Mouse (Mus musculus) testis, adult 2 months (tissue): Measurements from ENCODE around the gene Slc6a3. TPM values are rescaled to one million over a fixed set of nuclear protein-coding genes. Genes with fewer than 3 reads are reported as not detected.

Experiments
- H3K27ac ChIP-seq: fragments of 200-500 bp; 2 replicates; pipeline ENCODE4 v1.5.1; 2012; ENCODE audit warnings: low read depth, low read length; ENCODE audit not compliant: control insufficient read depth, insufficient read depth
- H3K27me3 ChIP-seq: fragments of 200-500 bp; 2 replicates; pipeline ENCODE4 v1.6.1; 2012; ENCODE audit warnings: mild to moderate bottlenecking, low read length, moderate library complexity; ENCODE audit not compliant: control insufficient read depth, insufficient read depth
- H3K36me3 ChIP-seq: fragments of 200-500 bp; 2 replicates; pipeline ENCODE4 v1.6.1; 2012; ENCODE audit warnings: mild to moderate bottlenecking, low read length; ENCODE audit not compliant: control insufficient read depth, insufficient read depth
- H3K4me1 ChIP-seq: fragments of 200-500 bp; 2 replicates; pipeline ENCODE4 v1.6.1; 2012; ENCODE audit warnings: low read length; ENCODE audit not compliant: control insufficient read depth, insufficient read depth
- H3K4me3 ChIP-seq: fragments of 200-500 bp; 2 replicates; pipeline ENCODE4 v1.5.1; 2012; ENCODE audit warnings: low read depth, mild to moderate bottlenecking, low read length, moderate library complexity, mixed read lengths; ENCODE audit not compliant: control insufficient read depth
- CTCF ChIP-seq: fragments of 200-500 bp; IDR thresholded peaks from 2 replicates; pipeline ENCODE4 v1.5.1; 2012; ENCODE audit warnings: low read depth, mild to moderate bottlenecking, inconsistent platforms, low read length, moderate library complexity; ENCODE audit not compliant: control insufficient read depth, insufficient read depth, insufficient replicate concordance
- POLR2A ChIP-seq: fragments of 200-500 bp; IDR thresholded peaks from 2 replicates; pipeline ENCODE4 v1.6.1; 2012; ENCODE audit warnings: low read depth, mild to moderate bottlenecking, inconsistent platforms, low read length, moderate library complexity; ENCODE audit not compliant: control insufficient read depth
- polyA plus RNA-seq: library from polyadenylated mRNA; depleted of rRNA; stranded (reverse); fragments of >200 nt; gene quantifications from 2 replicates; pipeline ENCODE4 v1.2.3, GENCODE M21; 2012

Gene Slc6a3
- polyA plus RNA-seq, 1 experiment = 0.02 TPM

GRCm38 (mm10) chr13:73577277-73577676 is 40.7 kb downstream of the Slc6a3 start:
- no peak overlapping the region for H3K27ac ChIP-seq
- H3K36me3 ChIP-seq = no peaks in the 10 kb centered on the region

DNA sequence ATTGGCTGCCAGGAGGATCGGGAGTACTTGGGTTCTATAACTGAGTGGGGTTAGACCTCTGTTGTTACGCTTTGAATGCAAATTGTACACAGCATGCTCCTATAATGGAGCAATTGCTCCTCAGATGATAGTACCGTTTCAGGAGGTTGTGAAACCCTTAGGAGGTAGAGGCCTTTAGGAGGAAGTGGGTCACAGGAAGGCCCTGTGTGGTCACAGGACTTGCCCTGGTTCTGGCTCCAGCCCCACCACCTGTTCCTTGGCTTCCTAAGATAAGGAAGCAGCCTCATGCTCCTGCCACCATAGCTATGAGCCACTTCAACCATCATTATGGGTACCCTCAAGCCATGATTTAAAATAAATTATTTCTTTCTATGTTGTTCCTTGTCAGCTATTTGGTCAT is 54.9 kb downstream of the Slc6a3 start:
- H3K36me3 ChIP-seq = no peaks in the 10 kb centered on the region
- H3K27me3 ChIP-seq = no peaks in the 10 kb centered on the region
- H3K27ac ChIP-seq = no peak overlapping the region
- H3K4me1 ChIP-seq = no peaks in the 10 kb centered on the region
- TF ChIP-seq CTCF (no peak), POLR2A (no peak)
- no peak overlapping the region for H3K4me3 ChIP-seq

More at GRCm38 (mm10) chr13:73577277-73577676, 40.7 kb downstream of the Slc6a3 start:
- no peak overlapping the region for H3K4me3 ChIP-seq
- no peaks in the 10 kb centered on the region for H3K27me3 ChIP-seq
- no peaks in the 10 kb centered on the region for H3K4me1 ChIP-seq
- TF ChIP-seq POLR2A (no peak), CTCF (no peak)

DNA sequence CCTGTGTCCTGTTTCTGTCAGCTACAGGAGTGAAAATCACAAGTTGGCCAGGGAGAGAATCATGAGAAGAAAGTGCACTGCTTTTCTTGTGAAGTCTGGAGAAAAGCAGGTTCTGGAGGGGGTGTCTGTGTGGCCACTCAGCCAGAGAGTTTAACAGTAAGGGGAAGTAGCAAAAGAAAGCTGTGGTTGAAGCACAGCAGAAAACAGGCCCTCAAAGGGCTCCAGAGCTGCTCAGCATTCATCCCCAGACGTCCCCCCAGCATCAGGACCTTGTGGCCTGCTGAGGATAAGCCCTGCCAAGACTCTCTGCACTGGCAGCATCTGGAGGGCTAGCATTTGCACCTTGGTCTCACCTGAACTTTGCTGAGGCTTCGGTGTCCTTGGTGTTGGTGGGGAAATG is 56.0 kb downstream of the Slc6a3 start:
- Histone ChIP-seq H3K4me3 (no peak overlapping the region), H3K4me1 (no peaks in the 10 kb centered on the region), H3K36me3 (no peaks in the 10 kb centered on the region), H3K27me3 (no peaks in the 10 kb centered on the region), H3K27ac (no peak overlapping the region)
- TF ChIP-seq POLR2A (no peak), CTCF (no peak)

- H3K27me3 ChIP-seq = no peaks in the 10 kb centered on the region
These were observed 59.7 kb downstream of the Slc6a3 start for GRCm38 (mm10) chr13:73596276-73596675.

GRCm38 (mm10) chr13:73600217-73600616 is 63.7 kb downstream of the Slc6a3 start:
- no peaks in the 10 kb centered on the region for H3K36me3 ChIP-seq

More at GRCm38 (mm10) chr13:73596276-73596675, 59.7 kb downstream of the Slc6a3 start:
- H3K4me1 ChIP-seq = no peaks in the 10 kb centered on the region
- H3K36me3 ChIP-seq = no peaks in the 10 kb centered on the region
- no peak overlapping the region for H3K4me3 ChIP-seq
- no peak for TF ChIP-seq CTCF
- TF ChIP-seq POLR2A = no peak
- no peak overlapping the region for H3K27ac ChIP-seq

DNA sequence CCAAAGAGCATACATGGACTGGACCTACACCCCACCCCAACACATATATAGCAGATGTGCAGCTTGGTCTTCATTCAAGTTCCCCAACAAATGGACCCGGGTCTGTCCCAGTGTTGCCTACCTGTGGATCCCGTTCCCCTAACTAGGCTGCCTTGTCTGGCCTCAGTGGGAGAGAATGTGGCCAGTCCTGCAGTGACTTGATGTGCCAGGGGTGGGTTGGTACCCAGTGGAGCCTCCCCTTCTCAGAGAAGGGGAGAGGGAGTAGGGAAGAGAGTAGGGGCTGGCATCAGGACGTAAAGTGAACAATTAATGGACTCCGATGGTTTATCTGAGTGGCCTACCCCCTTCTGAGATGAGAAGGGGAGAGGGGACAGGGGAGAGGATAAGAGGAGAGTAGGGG is 66.5 kb downstream of the Slc6a3 start:
- Histone ChIP-seq H3K4me3 (peak overlapping the region; percentile 41), H3K4me1 (peaks cover 6% of the 10 kb centered on the region), H3K27me3 (no peaks in the 10 kb centered on the region), H3K27ac (no peak overlapping the region), H3K36me3 (no peaks in the 10 kb centered on the region; the same call in 1 of the 2 replicates)
- no peak for TF ChIP-seq CTCF
- no peak for TF ChIP-seq POLR2A

More at GRCm38 (mm10) chr13:73600217-73600616, 63.7 kb downstream of the Slc6a3 start:
- Histone ChIP-seq H3K4me1 (peaks cover 6% of the 10 kb centered on the region), H3K27ac (no peak overlapping the region), H3K4me3 (no peak overlapping the region), H3K27me3 (no peaks in the 10 kb centered on the region)
- TF ChIP-seq POLR2A = no peak
- no peak for TF ChIP-seq CTCF

- H3K27me3 ChIP-seq = no peaks in the 10 kb centered on the region
- no peaks in the 10 kb centered on the region; the same call in 1 of the 2 replicates for H3K36me3 ChIP-seq
- H3K4me3 ChIP-seq = peak within 1 kb of the TSS; percentile 92
- peaks cover 6% of the 10 kb centered on the region for H3K4me1 ChIP-seq
- TF ChIP-seq CTCF (no peak), POLR2A (peak; percentile 78)
- peak within 1 kb of the TSS; percentile 46 for H3K27ac ChIP-seq
These were observed 67.1 kb downstream of the Slc6a3 start, which contains the start of gene Clptm1l for GRCm38 (mm10) chr13:73603522-73604155. Gene Clptm1l (plus strand): TSS chr13:73604006.
